Mouse (Mus musculus) macrophage (primary cell): ENCODE results near the gene Rpp14. TPM values are rescaled to one million over a fixed set of nuclear protein-coding genes. Genes with fewer than 3 reads are reported as not detected.

Experiments used
- polyA plus RNA-seq: library from polyadenylated mRNA; stranded (reverse); fragments of 250-400 nt; gene quantifications from 3 replicates; pipeline ENCODE4 v1.2.4, GENCODE M21; 2018; ENCODE audit warnings: inconsistent platforms

Gene Rpp14
- polyA plus RNA-seq, 1 experiment from 2014 or later: 17.1 TPM

Other genes with a start within 250 kb of the Rpp14 start
- gene Gm45521, start 123.1 kb upstream of the Rpp14 start, polyA plus RNA-seq: not detected in 3 replicates
- gene Dnase1l3, start 85.8 kb upstream of the Rpp14 start, polyA plus RNA-seq: 0.37 to 0.97 TPM (median 0.40 TPM) in 3 replicates
- gene Abhd6, start 77.5 kb upstream of the Rpp14 start, polyA plus RNA-seq: 0.29 to 0.41 TPM (median 0.40 TPM) in 3 replicates
- 30.9 to 55.5 TPM (median 34.0 TPM) in 3 replicates for gene Pxk, start 17.8 kb downstream of the Rpp14 start, polyA plus RNA-seq
- 53.3 to 66.2 TPM (median 63.0 TPM) in 3 replicates for gene Pdhb, start 92.7 kb downstream of the Rpp14 start, polyA plus RNA-seq
- 8.9 to 15.7 TPM (median 13.6 TPM) in 3 replicates for gene Kctd6, start 133.8 kb downstream of the Rpp14 start, polyA plus RNA-seq
- not detected in 3 replicates for gene Acox2, start 179.0 kb downstream of the Rpp14 start, polyA plus RNA-seq
- not detected in 3 replicates for gene Fam107a, start 237.7 kb downstream of the Rpp14 start, polyA plus RNA-seq